Mouse (Mus musculus) gastrocnemius, postnatal 25 days (tissue): ENCODE results near the gene Abcc3. TPM values are rescaled to one million over a fixed set of nuclear protein-coding genes. Genes with fewer than 3 reads are reported as not detected.
A peak's percentile ranks its signal among the peaks of the same experiment; 100 is the strongest.

Source experiments
- DNase-seq: peaks from one replicate; pipeline ENCODE4 v3.0.0; 2022
- long read RNA-seq, 2 experiments: library from polyadenylated mRNA; stranded (forward); transcript quantifications; one replicate each; pipeline ENCODE4 v2.0.0; 2021
- total RNA-seq, 2 experiments: library from RNA; stranded (reverse); gene quantifications; 1 replicate in 1 of 2; 2 replicates in 1 of 2; pipeline ENCODE4 v1.2.3; 2021

The Abcc3 gene
- total RNA-seq = under 1 TPM; 0.90 to 0.94 TPM
- long read RNA-seq, experiment 1 = 0 reads
- long read RNA-seq, experiment 2 = 0 reads

DNA sequence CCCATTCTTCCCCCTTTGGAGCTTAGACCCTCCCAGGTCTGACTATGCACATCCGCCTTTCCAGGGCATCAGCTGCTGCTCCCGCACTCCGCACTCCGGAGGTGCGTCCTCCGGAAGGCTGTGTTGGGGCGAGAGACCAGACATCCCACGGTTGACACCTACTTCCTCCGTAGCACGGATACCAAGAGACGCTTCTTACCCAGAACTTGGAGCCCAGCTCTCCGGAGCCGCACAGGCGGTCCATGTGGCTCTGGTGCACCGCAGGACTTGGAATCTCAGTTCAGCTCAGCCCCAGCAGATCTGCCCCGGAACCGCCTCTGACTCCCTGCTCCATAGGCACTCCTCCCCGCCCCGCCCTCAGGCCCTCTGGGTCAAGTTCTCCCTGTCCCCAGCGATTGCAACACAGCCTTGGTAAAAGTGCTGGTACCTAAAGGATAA, at the start of gene Abcc3:
Abcc3 (minus strand) TSS at position 326 of the 438 bp plus-strand sequence.
- DNase-seq = peak; percentile 40

DNA sequence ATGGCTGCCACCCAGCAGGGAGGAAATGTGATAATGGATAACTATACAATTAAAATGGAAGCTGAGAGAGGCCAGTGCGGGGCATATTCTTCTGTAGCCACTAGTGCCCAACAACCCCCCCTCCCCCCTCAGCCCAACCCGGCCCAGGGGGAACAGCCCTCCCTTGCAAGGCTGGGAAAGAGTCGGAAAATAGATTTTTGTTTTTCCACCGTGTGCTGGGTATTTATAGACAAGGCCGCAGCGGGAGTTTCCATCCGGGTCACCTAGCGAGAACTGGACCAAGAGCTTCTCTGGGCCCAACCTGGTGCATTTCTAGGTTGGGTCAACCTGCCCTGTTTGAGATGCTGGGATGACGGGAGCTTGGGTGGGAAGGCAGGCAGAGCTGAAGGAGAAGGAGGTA, 49.0 kb upstream of the Abcc3 start:
- no peak for DNase-seq

- DNase-seq = no peak
Observed at GRCm38 (mm10) chr11:94441122-94441521, 48.3 kb upstream of the Abcc3 start.

- no peak for DNase-seq
Observed at GRCm38 (mm10) chr11:94440421-94440820, 47.6 kb upstream of the Abcc3 start.

- no peak for DNase-seq
Observed at GRCm38 (mm10) chr11:94429011-94429651, 36.3 kb upstream of the Abcc3 start.

DNA sequence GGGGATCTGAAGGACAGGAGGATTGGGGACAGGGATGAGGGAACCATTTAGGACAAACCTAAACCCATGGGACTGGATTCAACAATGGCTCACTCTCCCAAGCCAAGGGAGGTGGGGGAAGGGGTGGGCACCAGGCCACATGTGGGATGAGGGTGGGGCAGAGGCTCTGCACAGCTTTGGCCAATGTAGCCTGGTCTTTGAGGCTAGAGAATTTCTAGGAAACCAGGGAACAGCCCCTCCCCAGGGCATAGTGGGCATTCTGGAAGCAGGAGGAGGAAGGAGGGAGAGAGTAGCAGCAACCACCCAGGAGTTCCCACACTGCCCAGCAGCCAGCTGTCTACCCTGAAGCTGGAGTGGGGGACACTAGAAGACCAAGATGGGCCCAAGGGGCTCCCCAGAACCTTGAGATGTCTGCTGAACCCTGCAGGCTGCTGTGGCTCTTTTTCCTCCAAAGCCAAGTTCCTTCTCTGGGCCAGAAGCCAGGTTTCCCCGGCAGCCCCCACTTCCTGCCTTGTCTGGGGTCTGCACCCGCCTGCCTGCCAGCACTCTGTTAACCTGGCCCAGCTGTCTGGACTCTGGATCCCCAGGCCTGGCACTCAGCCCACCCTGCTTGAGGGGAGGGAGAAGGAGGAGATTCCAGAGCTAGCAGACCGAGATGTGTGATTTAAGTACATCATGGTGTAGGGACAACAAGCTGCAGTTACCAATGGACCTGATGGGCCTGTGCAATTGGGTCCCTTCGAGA, 35.5 kb upstream of the Abcc3 start:
- DNase-seq = peak; percentile 49

DNA sequence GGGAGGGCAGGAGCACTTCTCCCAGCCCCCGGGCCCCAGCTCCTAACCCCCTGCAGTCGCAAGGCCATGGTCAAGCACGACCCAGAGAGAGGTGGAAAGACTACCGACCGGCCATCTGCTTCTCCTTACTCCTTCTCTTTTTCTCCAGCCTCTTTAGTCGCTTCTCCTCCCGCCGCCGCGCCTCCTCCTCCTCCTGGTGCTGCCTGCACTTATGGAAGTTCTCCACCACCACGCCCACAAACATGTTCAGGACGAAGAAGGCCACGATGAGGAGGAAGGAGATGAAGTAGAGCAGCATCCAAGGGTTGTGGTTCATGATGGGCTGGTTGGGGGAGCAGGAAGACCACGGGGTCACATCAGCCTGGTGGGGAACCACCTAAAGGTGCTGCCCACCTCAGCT, 32.9 kb upstream of the Abcc3 start:
- DNase-seq = no peak

DNA sequence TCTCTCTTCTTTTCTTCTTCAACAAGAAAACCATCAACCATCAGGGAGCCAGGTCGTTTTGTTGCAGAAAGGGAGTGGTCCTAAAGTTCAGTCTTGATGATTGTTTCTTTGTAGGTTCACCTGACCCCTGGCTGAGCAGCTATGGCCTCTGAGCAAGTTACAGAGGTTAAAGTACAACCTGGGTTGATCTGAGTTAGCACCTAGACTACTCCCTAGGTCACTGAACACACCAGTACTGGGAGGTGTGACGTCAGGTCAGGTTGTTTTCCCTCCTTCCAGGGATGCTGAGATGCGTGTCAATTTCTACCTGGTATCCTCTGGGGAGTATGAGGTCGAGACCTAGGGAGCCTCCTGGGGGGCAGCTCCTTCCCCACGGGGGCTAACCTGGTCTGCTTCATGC, 32.4 kb upstream of the Abcc3 start:
- no peak for DNase-seq

DNA sequence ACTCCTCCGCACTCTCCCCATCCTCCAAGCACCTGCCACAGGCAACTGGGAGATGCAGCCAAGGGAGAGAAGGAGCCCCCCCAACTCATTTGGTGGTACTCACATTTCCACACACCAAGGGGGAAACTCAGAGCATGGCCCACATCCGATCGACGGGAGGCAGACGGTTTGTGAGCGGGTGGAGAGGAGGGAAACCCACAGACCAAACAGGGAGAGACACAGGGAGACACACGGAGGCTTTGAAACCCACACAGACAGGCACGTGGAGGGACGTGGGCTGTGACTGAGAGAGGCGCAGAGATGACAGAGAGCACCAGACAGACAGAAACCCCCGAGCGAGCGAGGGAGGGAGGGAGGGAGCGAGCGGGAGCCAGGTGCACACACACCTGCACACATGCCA, 31.6 kb upstream of the Abcc3 start:
- no peak for DNase-seq

- no peak for DNase-seq
Observed at GRCm38 (mm10) chr11:94423855-94424254, 31.1 kb upstream of the Abcc3 start.

DNA sequence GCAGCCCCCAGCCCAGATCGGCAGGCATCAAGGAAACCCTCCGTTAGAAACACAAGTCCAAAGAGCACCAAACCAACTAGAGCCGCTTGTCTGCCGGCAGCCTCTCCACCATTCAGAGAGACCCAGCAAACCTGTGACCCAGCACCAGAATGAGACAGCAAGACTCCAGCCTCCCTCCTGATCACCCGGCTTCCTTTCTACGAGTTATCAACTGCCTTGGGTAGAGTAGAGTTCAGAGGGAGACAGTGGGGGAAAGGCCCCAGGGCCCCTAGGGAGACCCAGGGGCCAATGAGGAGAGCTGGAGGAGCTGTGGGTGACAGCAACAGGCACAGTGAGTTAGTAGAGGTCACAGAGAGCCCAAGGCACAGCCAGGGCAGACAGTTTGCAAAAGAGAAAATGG, 28.2 kb upstream of the Abcc3 start:
- no peak for DNase-seq

- no peak for DNase-seq
Observed at GRCm38 (mm10) chr11:94420325-94420724, 27.5 kb upstream of the Abcc3 start.

DNA sequence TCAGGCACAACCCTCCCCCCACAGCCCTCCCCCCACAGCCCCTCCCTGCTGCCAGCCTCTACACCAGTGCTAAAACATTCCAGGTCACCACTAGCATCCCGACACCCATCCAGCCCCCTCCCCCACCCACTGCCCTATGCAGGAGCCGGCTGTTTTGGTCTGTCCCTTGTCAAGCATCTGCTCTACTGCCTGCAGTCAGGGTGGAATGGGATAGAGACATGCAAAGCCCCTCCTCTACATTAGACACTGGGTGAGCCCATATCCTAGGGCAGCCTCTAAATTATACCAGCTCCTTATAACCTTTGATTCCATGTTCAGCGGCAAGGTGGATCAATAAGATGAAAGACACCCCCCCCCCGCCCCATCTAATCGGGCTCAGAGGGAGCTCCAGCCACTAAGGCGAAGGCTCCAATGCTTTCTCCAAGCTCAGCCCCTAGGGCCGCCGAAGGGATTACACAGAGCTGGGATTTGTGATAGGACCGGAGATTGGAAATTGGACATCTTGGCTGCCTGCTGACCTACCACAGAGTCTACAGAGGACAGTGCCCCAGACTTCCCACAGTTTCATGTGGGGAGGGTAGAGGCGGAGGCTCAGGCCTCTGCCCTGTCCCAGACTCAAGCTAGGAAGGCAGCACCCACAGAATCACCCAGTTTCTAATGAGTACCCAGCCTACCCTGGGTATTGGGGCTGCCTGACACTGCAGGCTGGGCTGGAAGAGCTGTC, 26.4 kb upstream of the Abcc3 start:
- DNase-seq = no peak

DNA sequence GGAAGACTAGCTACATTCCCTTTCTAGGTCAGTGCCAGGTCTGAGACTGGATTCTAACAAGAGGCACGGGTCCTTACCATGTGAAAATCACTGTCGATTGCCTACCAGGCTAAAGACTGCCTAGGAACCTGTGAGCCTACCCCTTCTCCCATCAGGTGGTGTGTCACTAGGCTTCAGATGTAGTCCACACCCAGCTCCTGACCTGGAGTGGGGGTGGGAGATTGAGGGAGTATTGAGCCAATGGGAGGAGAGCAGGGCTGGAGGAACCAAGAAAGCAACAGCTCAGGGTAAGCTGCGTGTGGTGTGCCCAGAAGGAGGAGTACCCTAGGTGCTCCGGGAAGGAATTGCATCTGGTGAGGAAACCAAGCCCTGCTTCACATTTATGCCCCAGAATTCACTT, 21.2 kb upstream of the Abcc3 start:
- no peak for DNase-seq

GRCm38 (mm10) chr11:94413516-94413915, 20.7 kb upstream of the Abcc3 start:
- DNase-seq = no peak

GRCm38 (mm10) chr11:94412998-94413469, 20.2 kb upstream of the Abcc3 start:
- DNase-seq = no peak

DNA sequence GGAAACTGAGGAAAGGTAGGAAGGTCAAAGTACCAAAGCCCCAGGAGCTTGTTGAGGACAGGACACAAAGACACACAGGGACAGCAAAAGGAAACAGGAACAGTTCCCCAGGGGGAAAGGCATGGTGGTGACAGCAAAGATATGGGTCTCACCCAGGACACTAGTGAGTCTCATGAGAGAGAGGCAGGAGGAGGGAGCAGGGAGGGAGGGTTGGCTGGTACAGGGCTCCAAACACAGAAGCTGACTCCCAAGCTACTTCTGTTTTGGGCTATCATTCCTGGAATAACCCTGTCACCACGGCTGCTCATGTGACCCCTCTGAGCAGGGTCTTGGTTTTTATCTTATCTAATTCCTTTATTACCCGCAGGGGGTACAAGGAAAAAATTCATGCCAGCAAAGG, 19.8 kb upstream of the Abcc3 start:
- no peak for DNase-seq

DNA sequence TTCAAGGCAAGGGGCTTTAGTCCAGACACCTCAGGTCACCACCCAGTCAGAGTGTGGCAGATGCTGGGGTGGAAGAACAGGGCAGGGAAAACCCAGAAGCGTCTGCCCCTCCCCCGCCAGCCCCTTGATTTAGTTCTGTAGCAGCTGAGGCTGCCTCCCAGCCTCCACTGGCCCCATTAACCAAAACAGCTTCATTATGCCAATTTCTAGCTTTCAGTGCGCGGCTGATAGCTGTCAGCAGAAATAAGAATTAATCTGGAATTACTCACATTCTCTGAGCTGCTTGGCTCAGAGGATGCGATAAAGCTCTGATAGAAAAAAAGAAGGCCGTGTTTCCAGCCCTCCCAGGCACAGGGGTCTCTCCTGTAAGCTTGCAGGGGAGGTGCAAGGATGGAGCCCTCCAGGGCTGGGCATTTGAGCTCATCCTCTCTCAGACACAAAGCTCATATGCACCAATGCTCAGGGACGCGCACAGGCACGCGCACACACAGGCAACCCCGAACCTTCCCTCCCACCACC, 15.1 kb upstream of the Abcc3 start:
- DNase-seq = no peak

GRCm38 (mm10) chr11:94405348-94405747, 12.6 kb upstream of the Abcc3 start:
- no peak for DNase-seq

DNA sequence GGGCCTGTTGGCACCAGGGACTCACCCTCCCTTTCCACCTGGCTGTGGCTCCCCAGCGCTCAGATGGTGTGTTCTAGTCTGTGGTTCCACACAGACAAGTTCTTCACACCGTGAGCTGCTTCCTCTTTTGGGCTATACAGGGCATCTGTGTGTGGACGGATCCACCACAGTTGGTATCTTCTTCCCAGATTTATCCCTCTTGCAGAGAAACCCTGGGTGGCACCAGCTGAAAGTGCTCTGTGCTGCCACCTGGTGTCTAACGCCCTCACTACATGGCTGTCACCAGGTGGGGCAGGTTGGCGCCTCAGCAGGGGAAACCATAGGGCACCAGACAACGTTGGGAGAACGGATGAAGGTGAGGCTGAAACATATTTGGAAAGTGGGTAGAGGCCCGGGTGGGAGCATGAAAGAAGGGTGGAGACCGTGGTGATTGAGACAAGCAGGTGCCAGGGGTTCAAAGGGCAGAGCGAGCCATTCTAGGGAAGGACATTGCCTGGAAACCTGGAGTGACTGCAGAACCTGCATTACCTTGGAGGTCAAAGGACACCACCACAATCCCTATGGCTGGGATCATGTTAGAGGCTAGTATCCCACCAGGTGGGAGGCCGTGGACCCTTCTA, 12.0 kb upstream of the Abcc3 start:
- peak; percentile 49 for DNase-seq

DNA sequence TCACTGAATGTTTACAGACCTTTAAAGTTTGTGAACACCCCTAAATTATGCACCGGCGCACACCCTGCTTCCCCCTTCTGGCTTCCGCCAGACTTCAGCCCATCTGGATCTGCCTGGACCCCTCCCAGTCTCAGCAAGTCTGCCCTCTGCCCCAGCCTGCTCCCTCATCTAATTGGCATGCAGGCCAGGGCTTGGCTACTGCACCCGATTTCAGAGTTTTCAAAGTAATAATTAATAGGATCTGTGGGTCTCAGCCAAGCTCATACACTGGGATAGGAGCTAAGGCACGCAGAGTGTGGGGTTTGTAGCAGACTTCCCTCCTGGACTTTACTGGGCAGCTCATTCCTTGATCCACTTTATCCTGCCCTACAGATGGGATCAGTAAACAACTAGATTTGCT, 11.4 kb upstream of the Abcc3 start:
- DNase-seq = no peak

DNA sequence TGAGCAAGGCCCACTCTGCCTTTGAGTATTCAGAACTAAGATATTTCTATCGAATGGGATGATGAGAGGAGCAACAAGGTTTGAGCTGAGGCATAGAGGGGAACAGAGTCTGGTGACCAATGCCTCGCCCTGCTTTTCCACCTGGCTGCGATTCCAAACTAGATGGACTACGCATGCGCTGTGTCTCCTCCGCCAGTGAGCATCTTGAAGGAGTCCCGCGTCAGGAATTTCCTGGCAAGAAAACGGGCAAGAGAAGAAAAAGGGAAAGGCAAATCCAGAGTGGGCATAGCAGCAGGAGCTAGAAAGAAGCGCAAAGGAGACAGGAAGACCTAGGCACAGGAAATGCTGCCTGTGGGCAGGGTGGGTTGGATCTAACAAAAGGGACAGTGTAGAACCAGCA, 11.0 kb upstream of the Abcc3 start:
- no peak for DNase-seq
